Mouse (Mus musculus): ENCODE measurements at regions not wholly inside any gene's neighbourhood (a gene's known extent, or its start where the extent isn't known, plus 50 kb on each side); places are given as distances from the start of the nearest gene placed in this dataset.

DNA sequence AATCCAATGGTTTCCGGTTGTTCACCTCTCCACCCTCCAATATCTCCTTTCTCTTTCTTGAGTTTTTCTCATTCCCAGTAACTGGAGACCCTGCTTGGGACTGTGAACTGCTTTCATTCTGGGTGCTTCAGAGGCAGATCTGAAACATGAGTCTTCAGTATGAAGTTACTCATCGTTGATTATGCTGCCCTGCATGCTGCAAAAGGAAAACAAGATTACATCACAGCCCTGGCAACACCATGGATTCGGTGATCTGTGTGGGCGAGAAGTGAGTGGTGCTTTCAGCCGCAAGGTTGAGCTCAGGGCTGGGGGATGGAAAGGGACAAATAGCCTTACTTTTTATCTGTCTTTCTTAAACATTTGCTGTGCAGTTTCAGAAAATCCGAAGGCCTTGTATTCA, 164.8 kb upstream of the Dpt start:
- peak; percentile 64 to 80 for DNase-seq (ENCODE audit: inconsistent age in 2 of 2, low spot score in 1 of 2)

DNA sequence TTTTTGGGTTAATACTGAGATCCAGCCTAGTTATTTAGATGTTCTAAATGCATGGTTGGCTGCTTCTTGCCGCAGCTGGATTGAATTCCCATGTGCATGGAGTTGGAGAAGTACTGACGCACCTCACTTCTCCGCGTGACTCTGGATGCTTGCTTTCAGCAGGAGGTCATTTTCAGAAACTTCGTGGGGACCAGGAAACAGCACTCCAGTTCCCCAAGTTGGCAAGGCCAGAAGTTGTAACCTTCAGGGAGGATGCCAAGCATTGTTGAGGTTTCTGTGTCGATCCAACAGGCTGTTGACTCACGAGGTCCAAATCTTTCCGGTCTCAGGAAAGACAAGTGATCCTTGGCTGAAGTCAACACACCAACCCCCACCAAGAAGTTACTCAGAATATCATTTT, 167.6 kb upstream of the Dpt start:
- peak; percentile 42 to 54 for DNase-seq (ENCODE audit: inconsistent age in 2 of 2, low spot score in 1 of 2)

DNA sequence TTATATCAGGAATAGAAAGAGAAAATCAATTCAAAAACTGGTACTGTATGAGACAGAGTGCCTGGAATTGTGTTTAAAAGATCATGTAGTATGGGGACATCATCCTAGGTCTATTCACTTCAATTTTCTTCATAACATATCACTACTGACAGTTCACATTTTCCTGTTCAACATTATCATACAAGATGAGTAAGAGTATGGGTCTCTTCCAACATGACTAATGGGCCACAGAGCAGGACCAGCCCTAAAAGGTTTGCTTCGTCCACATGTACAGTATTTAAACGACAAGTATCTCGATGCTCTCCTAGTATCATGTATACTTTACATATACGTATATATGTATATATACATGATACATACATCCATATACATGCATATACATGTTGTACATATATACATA, 164.8 kb upstream of the Atp1b1 start:
- DNase-seq (ENCODE audit: inconsistent age in 2 of 2, low spot score in 1 of 2): no peak

DNA sequence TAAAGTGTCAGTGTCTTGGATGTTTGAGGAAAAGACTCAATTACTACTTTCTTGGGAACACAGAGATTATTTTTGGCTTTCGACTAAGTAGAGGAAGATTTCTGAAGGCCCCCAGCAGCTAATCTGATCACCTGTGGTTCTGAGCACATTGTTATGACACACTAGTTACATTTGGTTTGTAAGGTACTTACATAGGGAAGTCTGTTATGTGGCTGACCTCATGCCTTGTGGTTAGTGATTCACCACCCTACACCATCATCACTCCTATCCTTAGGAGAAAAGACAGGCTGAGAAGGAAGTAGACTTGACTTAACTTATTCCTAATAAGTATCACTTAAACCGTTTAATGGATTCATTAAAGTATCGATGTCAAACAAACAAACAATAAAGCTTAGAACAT, 164.3 kb upstream of the Atp1b1 start:
- no peak for DNase-seq (ENCODE audit: inconsistent age in 2 of 2, low spot score in 1 of 2)

DNA sequence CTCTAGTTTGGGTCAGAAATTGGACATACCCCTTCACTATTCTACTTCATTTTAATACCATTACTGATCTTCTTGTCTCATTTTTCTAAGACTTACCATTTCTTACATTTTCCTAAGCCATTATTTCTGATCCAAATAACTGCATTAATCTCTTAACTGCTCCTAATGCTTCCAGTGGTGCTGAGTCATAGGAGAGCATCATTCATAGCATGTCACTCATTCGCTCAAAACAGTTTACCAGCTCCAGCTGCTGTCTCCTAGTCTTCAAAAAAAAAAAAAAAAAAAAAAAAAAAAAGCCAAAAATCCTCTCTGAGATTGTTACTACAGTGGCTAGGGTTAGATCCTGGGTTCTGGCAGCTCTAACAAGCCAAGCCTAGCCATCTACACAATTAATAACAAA, 162.0 kb upstream of the Atp1b1 start:
- no peak for DNase-seq (ENCODE audit: inconsistent age in 2 of 2, low spot score in 1 of 2)

DNA sequence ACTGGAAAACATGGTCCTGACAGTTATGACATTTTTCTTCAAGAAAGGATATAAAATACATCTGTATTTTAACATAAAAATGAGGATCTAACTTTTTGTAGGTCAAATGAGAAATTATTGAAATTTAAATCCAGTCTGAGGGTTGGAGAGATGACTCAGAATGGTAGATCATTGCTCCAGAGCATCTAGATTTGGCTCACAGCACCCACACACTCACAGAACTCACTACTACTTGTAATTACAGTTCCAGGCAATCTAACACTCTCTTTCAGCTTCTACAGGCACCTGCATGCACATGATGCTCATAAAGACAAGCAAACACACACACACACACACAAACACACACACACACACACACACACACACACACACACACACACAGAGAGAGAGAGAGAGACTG, 159.7 kb upstream of the Atp1b1 start:
- DNase-seq (ENCODE audit: inconsistent age in 2 of 2, low spot score in 1 of 2): no peak

DNA sequence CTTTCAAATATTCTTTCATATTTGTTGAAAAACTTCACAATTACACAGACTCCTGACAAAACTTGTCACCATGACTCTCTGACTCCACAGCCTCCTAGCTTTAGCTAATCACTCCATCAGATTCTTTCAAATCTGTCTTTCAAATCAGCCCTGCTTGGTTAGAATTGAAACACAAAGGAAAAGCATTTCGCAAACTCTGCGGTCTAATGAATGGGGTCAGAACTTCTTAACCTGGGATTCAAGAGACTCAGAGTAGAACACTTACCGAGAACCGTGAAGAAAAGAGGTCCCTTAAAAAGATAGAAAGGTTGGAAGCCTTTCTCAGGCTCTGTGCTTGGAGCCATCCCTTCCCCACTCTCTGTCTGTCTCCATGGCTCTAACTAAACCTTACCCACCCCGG, 148.9 kb upstream of the Atp1b1 start:
- no peak for DNase-seq (ENCODE audit: inconsistent age in 2 of 2, low spot score in 1 of 2)

DNA sequence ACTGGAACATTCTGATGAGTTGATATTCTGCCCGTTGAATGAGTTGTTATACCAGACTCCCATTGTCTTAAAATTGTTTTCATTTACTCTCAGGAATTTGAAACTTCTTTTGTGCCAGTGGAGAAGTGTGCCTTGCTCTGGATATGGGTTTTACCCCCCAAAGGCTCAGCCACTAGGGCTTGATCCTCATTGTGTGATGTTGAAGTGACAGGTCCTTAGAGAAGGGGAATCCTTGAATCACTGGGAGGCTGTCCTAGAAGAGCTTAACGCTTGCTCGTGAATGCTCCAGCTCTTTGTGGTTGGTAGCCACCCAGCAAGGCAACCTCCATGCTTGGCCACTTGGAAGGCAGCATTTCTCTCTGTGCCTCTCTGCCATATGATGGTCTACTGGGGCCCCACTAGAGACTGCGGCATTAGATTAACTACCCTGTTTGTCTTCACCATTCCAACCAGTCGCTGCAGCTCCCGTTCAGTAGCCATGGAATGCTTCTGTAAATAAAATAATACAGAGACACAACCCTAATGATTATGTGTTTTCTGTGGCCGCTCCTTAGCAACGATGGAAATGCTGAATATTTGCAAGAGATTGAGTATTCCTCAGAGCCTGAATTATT, 148.1 kb upstream of the Atp1b1 start:
- no peak for DNase-seq (ENCODE audit: inconsistent age in 2 of 2, low spot score in 1 of 2)

DNA sequence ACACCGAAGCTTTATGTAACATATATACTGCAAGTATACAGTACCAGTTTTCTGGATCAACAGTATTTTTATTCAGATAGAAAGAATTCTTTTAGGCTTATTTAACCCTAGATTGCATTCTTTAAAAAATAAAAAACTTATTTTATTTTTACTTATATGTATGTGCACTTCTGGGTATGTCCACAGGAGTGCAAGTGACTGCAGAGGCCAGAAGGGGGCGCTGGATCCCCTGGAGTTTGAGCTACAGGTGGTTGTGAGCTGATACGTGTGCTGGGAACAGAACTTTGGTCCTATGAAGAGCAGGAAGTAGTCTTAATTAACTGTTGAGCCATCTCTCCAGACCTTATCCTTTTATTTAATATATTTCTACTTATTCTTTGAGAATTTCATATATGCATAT, 145.3 kb upstream of the Atp1b1 start:
- DNase-seq (ENCODE audit: inconsistent age in 2 of 2, low spot score in 1 of 2): no peak

DNA sequence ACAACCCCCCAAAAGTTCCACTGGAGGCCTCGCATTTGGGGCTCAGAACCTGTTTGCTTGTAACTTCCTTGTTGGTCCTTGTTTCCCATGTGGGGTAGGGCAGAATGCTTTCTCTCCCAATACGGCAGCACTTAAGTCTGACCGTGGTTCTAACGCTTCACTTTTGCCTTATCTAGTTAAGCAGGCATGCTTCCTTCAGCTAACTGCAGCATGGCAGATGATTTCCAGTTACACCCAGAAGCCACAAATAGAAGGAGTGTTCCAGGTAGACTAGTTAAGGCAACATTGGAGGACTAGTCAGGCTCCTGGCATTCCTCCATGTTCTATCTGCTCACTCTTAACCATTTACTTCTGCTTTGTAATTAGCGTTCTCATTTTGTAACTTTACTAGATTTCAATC, 144.4 kb upstream of the Atp1b1 start:
- no peak for DNase-seq (ENCODE audit: inconsistent age in 2 of 2, low spot score in 1 of 2)

DNA sequence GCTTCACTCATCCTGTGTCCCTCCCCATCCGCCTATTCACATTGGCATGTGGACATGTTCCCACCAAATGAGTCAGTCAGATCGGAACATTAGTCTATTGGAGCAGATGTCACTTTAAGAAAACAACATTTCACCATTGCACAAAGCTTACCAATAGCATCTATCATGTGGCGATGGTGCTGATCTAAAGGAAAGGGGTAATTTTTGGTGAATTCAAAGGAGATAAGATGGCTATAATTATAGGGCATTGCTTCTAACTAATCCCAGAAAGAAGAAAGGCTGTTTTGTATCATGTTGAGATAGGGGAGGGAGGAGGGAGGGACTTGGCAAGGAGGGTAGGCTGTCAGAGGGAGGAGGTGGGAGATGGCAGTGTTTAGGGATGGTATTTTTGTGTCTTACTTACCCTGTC, 132.1 kb upstream of the Atp1b1 start:
- DNase-seq (ENCODE audit: inconsistent age in 2 of 2, low spot score in 1 of 2): no peak

DNA sequence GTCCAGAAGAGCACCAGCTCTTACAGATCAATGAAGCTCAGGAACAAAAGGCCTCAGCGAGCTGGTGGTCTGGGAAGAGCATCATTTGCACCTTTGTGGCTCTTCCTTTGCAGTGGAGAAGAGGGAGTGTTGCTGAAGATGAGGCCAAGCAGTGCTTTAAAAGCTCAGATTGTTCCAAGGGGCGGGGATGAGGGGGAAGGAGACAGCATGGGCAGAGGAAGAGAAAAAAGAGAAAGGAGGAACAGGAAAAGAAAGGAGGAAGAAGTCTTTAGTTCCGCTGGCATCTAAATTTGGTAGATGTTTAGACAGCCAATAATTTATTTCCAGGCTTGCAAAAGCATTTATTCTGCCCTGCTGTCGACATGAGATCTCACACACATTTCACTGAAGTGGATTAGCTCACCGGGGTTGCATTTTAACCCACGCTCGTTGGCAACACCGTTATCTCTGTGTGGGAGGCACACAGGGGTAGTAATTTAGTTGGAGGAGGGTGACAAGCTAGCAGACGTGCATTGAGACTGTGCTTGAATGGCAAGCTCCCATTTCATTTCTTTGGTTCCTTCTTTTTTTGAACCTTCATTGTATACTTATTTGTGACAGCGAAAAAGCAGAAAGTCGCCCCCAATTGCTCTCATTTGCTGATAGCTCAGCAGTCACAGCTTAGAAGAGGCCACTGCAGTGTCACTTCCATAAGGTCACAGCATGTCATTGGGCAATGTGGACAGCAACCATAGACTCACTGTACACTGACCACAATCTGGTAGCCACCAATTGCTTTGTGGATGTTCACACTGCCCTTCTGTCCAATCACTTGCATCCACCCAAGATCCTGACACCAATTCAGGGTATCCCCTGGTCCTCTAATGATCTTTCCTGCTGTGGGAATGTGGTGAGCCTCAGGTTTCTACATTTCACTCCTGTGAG, 128.2 kb upstream of the Atp1b1 start:
- DNase-seq (ENCODE audit: inconsistent age in 2 of 2, low spot score in 1 of 2): no peak

DNA sequence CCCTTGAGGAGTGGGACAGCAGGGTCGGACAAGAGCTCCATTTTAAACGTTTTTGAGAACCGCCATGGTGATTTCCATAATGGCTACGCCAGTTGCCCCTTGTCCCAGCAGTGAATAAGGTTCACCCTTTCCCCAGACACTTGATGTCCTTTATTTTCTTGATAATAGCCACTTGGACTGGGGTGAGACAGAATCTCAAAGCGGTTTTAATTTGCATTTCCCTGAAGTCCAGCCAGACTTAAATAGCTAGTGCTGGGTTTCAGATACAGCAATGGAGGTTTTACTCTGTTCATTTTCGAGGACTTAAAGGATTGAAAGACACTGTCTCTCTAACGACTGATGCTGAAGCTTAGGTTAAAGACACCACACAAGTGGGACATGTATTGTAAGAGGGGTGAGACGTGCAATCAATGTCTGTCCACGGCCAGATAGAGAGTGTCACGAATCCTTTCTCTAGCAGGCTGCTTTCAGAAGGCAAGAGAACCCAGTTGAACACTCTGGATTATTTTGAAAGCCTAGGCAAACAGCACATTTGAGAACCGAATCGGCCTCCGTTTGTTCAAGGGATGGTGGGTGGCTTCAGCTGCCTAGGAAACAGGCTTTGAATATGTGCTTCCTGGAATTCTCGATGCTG, 118.8 kb upstream of the Atp1b1 start:
- DNase-seq (ENCODE audit: inconsistent age in 2 of 2, low spot score in 1 of 2): no peak

DNA sequence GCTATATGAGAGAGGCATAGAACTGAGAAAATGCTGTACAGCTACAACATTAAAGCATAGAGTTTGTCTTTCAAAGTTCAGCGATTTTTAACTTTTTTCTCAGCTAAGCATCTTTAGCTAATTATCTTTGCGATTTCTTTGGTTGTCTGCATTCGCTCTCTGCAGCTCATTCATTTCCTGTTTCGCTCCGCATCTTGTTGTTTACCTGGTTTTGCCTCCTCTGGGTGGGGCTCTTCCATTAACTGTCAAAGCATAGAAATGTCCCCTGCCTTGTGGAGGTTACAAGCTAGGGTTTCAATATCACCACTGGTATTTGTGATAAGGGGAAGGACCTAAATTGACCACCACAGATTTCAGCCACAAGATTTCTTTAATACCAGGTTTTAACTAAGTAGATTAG, 115.5 kb upstream of the Atp1b1 start:
- DNase-seq (ENCODE audit: inconsistent age in 2 of 2, low spot score in 1 of 2): no peak

DNA sequence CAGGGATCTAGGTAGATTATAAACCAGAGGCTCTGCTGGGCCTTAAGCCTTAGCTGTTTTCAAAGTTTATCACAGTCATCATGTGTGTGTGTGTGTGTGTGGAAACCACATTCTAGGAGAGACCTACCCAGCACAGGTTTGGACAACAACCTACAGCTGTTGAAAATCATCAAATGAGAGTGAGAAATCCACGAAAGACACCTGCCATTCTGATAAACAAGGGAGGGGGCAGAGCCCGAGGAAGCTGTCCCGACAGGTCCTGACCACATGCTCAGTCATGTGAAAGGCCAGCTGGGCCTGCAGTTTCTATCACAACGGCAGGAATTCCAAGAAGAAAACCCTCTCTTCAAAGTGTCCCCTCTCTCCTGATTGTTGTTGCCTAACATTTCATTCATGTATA, 114.0 kb upstream of the Atp1b1 start:
- no peak for DNase-seq (ENCODE audit: inconsistent age in 2 of 2, low spot score in 1 of 2)

DNA sequence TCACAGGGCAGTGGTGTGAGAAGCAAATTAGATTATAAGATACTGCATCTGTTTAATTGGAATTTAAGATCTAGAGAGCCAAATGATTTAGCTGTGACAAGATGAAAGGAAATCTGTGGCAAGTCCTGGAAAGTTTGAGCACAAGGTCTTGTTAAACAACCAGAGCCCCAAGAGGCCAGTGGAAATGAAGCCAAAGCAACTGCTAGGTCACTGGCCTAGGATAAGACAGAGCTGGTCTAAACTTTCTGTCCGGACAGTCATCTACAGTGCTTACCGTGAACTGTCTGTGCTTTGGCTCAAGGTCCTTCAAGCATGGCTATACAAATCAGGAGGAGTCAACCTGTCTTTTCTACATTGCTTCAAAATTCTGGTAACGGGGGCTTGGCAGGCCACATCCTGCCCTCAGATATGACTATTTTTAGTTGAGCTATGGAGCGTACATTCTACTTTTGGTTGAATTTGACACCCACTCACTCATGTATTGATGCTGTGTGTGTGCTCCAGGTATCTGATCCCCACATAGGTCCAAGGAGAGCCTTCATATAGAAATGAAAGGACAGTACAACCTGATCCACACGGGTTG, 113.4 kb upstream of the Atp1b1 start:
- peak in 1 of 2 experiments; percentile 40 for DNase-seq (ENCODE audit: inconsistent age in 2 of 2, low spot score in 1 of 2)

DNA sequence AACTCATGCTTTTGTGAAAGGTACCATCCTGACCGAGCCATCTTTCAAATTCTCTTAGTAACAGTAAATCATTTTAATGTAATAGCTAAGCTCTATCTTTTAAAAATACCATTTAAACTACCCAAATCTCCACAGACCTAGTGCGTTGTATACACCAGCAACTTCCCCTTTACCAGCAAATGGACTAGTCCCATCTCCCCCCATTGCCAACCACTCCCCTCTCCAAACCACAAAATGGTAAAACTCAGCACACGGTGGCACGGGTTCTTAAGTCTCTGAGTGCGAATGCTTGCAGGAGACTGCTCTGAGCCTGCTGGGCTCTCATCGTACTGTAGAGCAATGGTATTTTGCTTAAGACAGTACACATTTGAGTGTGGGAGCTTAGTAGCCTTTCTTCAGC, 106.7 kb upstream of the Atp1b1 start:
- DNase-seq (ENCODE audit: inconsistent age in 2 of 2, low spot score in 1 of 2): no peak

DNA sequence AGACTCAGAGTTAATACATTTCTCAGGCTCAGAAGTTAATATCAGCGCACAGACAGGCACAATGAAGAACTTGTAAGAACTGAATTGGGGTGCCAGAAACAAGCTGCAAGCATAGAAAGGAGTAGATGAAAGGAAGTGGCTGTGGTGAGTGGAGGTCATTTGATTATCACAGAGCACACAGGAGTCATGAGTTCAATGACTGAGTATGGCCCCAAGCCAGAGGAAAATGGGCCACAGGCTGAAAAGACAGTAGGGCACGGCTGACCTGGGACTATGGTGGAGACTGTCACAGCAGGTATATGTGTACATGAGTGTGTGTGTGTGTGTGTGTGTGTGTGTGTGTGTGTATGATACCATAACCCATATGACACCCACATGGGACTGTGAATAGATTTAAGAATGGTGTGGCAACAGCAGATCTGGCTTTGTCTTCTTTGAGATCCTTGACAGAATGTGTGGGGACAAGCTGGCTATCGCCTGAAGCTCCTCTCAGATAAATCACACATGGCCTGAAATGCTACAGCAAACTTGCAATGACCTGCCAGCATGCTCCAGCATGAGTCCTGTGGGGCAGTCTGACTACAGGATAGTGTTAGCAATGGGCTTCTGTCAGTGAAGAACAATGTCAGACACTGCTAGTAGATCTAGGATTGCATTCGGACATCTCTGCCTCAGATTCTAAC, 101.5 kb upstream of the Atp1b1 start:
- DNase-seq (ENCODE audit: inconsistent age in 2 of 2, low spot score in 1 of 2): peak; percentile 31 to 51

DNA sequence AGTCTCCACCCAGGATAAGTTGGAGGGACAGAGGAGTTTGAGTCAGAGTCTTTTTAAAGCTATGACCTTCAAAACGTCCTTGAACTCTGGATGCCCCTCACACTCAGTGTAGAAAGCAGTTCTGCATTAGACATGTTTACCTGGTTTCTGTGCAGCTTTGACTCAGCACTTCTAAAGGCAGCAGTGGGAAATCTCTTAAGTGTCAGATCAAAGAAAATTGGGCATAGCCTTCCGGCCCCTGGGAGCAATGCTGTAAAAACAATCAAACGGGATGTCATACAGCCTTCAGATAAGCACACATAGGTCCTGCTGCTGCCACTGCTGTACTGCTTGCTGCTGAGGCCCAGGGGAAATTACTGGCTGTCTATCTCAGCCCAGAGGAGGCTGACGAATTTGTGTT, 94.5 kb upstream of the Atp1b1 start:
- peak; percentile 58 to 72 for DNase-seq (ENCODE audit: inconsistent age in 2 of 2, low spot score in 1 of 2)

DNA sequence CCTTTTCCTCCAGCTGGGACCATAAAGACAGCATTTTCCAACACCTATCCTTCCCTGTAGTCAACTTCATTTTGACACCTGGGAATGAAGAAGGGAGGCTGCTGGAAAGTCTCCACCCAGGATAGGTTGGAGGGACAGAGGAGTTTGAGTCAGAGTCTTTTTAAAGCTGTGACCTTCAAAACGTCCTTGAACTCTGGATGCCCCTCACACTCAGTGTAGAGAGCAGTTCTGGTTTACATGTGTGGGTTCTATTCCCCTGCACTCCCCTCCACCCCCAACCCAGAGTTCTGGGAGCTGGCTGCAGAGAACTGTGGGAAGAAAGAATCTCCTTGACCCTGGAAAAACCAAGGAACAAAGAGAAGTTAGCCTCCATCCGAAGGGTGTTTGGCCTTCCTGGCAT, 92.9 kb upstream of the Atp1b1 start:
- peak; percentile 11 to 52 for DNase-seq (ENCODE audit: inconsistent age in 2 of 2, low spot score in 1 of 2)

DNA sequence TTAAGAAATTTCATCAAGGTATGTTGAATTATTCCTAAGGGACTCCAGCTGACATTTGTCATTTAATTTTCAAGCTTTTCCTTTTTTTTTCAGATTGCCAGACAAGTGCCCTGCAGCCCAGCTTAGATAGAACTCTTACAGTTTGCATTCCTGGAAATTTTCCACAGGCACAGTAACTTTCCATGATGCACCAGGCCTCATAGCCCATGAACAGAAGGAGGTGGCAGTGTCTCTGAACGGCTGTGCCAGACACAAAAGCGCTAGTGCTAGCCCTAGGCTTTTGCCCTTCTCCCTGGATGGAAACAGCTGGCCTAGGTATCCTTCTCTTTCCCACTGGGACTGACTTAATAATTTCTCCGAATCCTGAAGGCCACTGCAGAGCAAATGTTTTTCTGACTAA, 92.4 kb upstream of the Atp1b1 start:
- peak; percentile 58 to 82 for DNase-seq (ENCODE audit: inconsistent age in 2 of 2, low spot score in 1 of 2)
